Mouse (Mus musculus) limb, embryonic 10.5 days (tissue): Measurements from ENCODE around the gene Spon1. TPM values are rescaled to one million over a fixed set of nuclear protein-coding genes. Genes with fewer than 3 reads are reported as not detected.

Experiments used
- DNase-seq: peaks from one replicate; pipeline ENCODE4 v3.0.0-alpha.2; 2017; ENCODE audit warnings: low spot score
- H3K27ac ChIP-seq: fragments of 300-500 bp; sonication (generic); 2 replicates; pipeline ENCODE4 v1.5.1; 2016; ENCODE audit warnings: mild to moderate bottlenecking
- H3K27me3 ChIP-seq: fragments of 300-500 bp; sonication (generic); 2 replicates; pipeline ENCODE4 v1.6.1; 2016; ENCODE audit warnings: low read depth, mild to moderate bottlenecking; ENCODE audit not compliant: poor library complexity, severe bottlenecking
- H3K36me3 ChIP-seq: fragments of 300-500 bp; sonication (generic); 2 replicates; pipeline ENCODE4 v1.6.1; 2016; ENCODE audit warnings: mild to moderate bottlenecking, moderate library complexity
- H3K4me1 ChIP-seq: fragments of 300-500 bp; sonication (generic); 2 replicates; pipeline ENCODE4 v1.6.1; 2016
- H3K4me3 ChIP-seq: fragments of 300-500 bp; sonication (generic); 2 replicates; pipeline ENCODE4 v1.5.1; 2016; ENCODE audit warnings: mild to moderate bottlenecking, moderate library complexity
- H3K9me3 ChIP-seq: fragments of 300-500 bp; sonication (generic); replicated peaks from 2 replicates; pipeline ENCODE4 v1.6.1; 2016; ENCODE audit warnings: mild to moderate bottlenecking
- WGBS: fragments of 180-500 bp; shearing (Covaris S2); methylation state at CpG from one replicate; pipeline ENCODE4 v1.1.7; 2016; 5-methylcytosine and 5-hydroxymethylcytosine counted together
- polyA plus RNA-seq: library from polyadenylated mRNA; unstranded; fragments of >200 nt; fragmentation: Nextera tagmentation; extraction: Ambion mirVana; gene quantifications from 2 replicates; pipeline ENCODE4 v1.2.1, GENCODE M21; 2016

Gene Spon1
- polyA plus RNA-seq, 1 experiment from 2014 or later, result 3.2 TPM

DNA sequence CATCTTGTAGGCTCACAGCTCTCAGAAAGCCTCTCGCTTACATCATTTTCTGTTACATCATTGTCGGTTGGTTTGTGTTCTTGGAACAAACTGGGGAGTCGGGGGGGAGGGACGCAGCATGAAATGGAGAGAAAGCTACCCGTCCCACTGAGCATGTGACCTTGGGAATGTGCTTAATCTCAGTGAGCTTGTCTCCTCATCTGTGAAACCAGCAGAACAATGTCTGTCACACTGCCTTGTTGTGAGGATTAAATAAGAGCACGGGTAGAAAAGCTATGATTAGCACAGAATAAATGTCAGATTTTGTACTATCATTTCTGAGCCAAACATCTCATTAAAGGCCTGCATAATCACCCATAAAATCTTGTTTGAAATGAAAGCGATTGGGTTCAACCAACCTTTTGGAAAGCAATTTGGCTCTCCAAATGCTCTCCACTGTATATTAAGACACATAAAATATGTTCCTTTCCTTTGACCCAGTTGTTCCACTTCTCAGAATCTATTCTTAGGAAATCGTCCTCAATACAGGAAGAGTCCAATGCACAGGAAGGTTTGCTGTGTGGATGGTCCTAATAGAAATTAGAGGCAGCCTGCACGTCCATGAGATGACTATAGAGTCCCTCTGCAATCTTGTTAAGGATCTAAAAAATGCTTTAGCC is 195.2 kb downstream of the Spon1 start:
- H3K4me1 ChIP-seq, result no peaks in the 10 kb centered on the region
- no peaks in the 10 kb centered on the region for H3K27me3 ChIP-seq
- no peak for DNase-seq
- no peaks in the 10 kb centered on the region for H3K9me3 ChIP-seq
- H3K4me3 ChIP-seq, result no peak overlapping the region
- WGBS, result 88% methylated on average over 9 of the region's 9 CpGs
- no peaks in the 10 kb centered on the region for H3K36me3 ChIP-seq
- no peak overlapping the region for H3K27ac ChIP-seq

DNA sequence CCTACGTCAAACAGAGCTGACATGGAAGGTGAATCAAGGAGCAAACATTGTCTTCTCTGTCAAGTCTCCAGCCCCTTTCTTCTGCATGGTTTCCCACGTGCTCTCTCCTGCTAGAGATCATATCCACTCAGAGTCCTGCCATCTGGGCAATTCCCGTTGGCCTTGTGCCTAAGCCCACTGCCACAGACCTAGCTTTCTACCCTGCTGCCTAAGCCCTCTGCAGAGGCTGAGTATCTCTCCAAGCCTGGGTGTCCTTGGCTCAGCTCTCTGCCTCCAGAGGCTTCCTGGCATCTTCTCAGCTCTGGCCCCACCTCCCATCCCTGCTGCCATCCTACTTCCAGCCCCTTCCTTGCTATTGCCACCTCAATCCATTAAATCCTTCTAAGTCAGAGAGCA is 195.7 kb downstream of the Spon1 start:
- 80% methylated on average over 3 of the region's 3 CpGs for WGBS

DNA sequence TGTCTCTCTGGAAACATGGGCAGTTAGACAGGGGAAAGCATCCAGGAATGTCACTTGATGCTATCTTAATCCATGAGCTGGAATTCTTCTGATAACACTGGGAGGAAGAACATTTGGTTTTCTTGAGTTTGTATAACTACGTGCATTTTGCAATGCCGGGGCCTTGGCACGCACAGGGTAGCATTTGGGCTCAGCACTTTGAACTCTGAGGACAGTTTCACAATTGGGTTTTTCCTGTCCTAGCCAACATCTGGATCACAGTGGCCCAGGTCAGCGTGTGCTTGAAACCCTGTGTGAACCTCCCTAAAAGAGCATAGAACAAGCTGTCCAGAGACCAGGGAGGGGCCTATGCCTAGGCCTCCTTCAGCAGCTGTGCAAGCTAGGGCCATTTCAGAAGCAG is 196.3 kb downstream of the Spon1 start:
- Histone ChIP-seq H3K4me1 (no peaks in the 10 kb centered on the region), H3K36me3 (no peaks in the 10 kb centered on the region), H3K27me3 (no peaks in the 10 kb centered on the region), H3K9me3 (no peaks in the 10 kb centered on the region), H3K27ac (no peak overlapping the region), H3K4me3 (no peak overlapping the region)
- no peak for DNase-seq
- 78% methylated on average over 4 of the region's 4 CpGs for WGBS

More for the DNA sequence above, 195.7 kb downstream of the Spon1 start:
- Histone ChIP-seq H3K27ac (no peak overlapping the region), H3K4me1 (no peaks in the 10 kb centered on the region), H3K36me3 (no peaks in the 10 kb centered on the region), H3K4me3 (no peak overlapping the region), H3K27me3 (no peaks in the 10 kb centered on the region), H3K9me3 (no peaks in the 10 kb centered on the region)
- DNase-seq, result no peak

DNA sequence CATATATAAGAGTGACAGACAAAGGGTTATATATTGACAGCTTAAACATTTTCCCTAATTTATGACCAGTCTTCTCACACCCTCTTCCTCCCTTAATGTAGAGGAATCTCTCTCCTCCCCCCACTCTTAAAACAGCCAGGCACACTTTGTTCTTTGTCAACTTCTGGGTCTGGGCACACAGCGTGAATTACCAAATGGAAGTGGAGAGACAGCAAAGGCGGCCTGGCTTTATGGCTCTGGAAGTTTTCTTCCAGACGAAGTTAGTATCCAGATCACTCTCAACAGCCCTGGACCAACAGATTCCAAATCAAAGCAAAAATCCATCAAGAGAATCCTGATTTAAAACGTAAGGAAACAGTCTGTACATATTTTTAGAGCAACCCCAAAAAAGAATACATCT is 198.0 kb downstream of the Spon1 start:
- no peak for DNase-seq
- Histone ChIP-seq H3K9me3 (no peaks in the 10 kb centered on the region), H3K4me1 (no peaks in the 10 kb centered on the region), H3K27ac (no peak overlapping the region), H3K4me3 (no peak overlapping the region), H3K27me3 (no peaks in the 10 kb centered on the region), H3K36me3 (no peaks in the 10 kb centered on the region)
- WGBS, result 35% methylated on average over 4 of the region's 4 CpGs

DNA sequence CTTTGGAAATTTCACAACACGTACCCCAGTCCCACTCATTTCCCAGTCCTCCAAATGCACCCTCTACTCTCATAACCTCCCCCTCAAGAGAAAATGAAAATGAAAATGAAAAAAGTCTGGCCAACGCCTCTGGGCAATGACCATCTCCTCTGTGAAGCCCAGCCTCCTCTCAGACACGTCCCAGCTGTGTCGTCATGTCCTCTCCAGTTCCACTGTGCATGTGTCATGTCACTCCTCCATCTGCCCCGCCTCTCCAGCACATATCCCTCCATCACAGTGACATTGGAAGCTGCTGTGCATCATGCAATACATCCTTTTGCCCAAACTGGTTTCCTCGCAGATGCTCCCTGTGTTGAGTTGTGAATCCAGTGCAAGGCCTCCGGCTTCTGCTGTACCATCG is 199.8 kb downstream of the Spon1 start:
- 92% methylated on average over 8 of the region's 8 CpGs for WGBS
- no peak for DNase-seq
- no peaks in the 10 kb centered on the region for H3K4me1 ChIP-seq
- no peaks in the 10 kb centered on the region for H3K36me3 ChIP-seq
- no peaks in the 10 kb centered on the region for H3K9me3 ChIP-seq
- H3K27ac ChIP-seq, result no peak overlapping the region
- H3K27me3 ChIP-seq, result no peaks in the 10 kb centered on the region
- no peak overlapping the region for H3K4me3 ChIP-seq

DNA sequence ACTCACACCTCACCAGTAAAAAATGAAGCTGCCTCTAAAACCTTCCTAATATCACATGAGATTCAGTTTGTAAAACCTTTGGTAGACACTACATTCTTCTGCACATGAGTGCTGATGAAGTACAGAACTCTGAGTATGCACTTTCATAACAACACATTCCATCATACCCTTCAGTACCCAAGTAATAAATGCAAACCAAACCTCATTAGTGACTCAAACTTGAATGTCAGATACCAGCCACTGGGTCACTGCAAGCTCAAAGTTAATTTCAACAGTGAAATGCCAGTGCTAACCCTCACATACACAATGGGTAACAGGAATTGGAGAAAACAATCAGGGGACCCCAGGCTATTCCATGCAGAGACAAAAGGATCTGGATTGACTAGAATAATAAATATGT is 203.4 kb downstream of the Spon1 start:
- no peak overlapping the region for H3K4me3 ChIP-seq
- no peaks in the 10 kb centered on the region for H3K27me3 ChIP-seq
- H3K27ac ChIP-seq, result no peak overlapping the region
- H3K4me1 ChIP-seq, result no peaks in the 10 kb centered on the region
- peaks cover 5% of the 10 kb centered on the region; the same call in 1 of the 2 replicates for H3K9me3 ChIP-seq
- DNase-seq, result no peak
- H3K36me3 ChIP-seq, result no peaks in the 10 kb centered on the region

DNA sequence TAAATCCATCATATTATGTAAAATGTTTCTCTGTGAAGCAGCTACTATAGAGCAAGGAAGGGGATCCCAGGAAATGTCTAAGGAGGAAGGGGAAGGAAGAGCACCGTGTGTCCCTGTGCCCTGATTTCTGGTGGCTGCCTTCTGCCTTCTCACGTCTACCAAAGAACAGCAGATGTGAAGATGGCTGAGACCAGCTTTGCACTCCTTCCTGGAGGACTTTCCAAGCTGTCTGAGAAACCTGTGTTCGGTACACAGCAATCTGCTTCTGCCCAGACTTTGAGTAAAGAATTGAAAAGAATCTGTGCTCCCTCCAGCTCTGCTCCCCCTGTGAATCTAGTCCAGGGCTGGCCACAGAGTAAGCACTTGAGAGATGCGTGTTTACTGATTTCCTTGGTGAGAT is 206.7 kb downstream of the Spon1 start:
- H3K4me1 ChIP-seq, result peaks cover 5% of the 10 kb centered on the region; the same call in 1 of the 2 replicates
- 91% methylated on average over 4 of the region's 4 CpGs for WGBS
- H3K27ac ChIP-seq, result no peak overlapping the region
- no peaks in the 10 kb centered on the region for H3K27me3 ChIP-seq
- no peaks in the 10 kb centered on the region for H3K36me3 ChIP-seq
- no peak overlapping the region for H3K4me3 ChIP-seq
- H3K9me3 ChIP-seq, result peaks cover 5% of the 10 kb centered on the region; the same call in 1 of the 2 replicates
- no peak for DNase-seq

DNA sequence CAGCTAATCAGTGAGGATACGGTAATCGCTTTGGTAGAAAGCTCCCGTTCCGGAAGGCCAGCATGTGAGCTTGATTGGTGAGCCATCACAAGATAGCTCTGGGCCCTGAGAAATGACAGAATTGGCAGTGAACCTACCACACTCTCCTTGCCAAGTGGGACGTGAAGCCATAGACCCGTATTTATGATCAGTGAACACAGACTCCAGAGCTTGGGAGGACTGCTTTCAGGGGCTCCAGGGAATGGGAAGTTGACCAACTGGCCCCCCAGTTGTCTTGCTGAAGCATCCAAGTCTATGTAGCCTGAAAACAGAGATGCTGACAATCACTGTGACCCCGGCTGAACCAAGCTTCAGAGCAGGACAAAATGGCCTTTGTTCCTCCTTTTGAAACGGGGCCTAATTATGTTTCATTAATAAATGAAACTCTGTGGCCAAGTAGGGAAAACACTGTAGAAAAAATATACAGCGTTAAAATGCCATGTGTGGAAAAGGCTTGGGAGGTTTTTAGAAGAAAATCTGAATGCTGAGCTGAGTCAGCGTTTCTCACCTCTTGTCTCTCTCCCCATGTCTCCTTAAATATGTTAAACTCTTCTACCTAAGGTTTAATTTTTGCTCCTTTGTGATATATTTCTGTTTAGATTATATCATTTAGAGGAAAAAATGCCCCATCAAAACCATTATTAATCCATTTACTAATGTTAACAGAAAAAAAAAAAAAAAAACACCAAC is 220.8 kb downstream of the Spon1 start:
- no peak overlapping the region for H3K4me3 ChIP-seq
- no peak overlapping the region for H3K27ac ChIP-seq
- no peaks in the 10 kb centered on the region for H3K36me3 ChIP-seq
- no peaks in the 10 kb centered on the region for H3K4me1 ChIP-seq
- 92% methylated on average over 10 of the region's 10 CpGs for WGBS
- no peaks in the 10 kb centered on the region for H3K27me3 ChIP-seq
- DNase-seq, result no peak
- no peaks in the 10 kb centered on the region for H3K9me3 ChIP-seq

DNA sequence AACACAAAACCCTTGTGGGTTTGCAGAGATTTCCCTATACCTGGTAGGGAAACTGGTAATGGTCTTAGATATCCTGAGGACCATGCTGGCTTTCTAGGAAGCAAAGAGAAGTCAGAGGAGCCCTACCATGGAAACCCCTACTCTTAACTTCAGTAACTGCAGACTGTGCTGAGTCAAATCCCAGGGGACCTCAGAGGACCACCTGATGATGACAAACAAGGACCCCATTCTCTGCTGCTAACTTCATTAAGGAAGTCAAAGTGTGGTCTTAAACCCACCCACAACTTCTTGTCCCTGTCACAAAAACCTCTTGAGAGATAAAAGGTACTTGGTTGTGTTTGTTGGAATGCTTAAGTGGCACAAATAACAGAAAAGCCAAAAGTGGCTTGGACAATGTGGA is 222.4 kb downstream of the Spon1 start:
- DNase-seq, result no peak
- Histone ChIP-seq H3K36me3 (no peaks in the 10 kb centered on the region), H3K4me3 (no peak overlapping the region), H3K27me3 (no peaks in the 10 kb centered on the region), H3K4me1 (no peaks in the 10 kb centered on the region), H3K9me3 (no peaks in the 10 kb centered on the region), H3K27ac (no peak overlapping the region)

DNA sequence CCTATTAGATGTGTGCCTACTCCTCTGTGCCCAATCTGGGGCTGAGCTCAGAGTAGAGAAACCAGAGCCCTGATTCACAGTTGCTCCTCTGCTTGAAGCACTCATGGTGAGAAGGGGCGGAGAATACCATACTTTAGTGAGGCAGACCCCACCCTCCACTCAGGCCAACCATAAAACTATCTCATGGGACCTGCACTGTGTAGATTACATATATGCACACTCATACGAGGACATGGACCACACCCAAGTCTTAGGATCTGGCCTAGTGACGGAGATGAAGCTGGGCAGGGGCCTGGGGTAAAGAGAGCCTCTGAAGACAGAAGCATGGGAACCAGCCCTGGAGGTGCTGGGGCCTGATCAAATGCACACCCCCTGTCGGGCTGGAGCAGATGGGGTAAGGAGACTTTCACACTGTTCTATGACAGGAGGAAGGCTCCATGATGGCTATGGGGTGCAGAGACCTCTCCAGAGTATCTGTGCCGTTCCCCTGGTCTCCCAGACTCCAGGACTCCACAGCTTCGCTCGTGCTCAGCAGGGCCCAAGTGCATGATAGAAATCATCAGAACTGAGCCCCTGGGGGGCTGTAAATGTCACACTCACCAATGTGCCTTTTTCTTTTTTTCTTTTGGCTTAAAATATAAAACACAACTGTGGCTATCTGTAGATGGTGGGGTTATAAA is 232.0 kb downstream of the Spon1 start:
- H3K4me1 ChIP-seq, result no peaks in the 10 kb centered on the region
- H3K27ac ChIP-seq, result no peak overlapping the region
- WGBS, result 69% methylated on average over 7 of the region's 7 CpGs
- H3K36me3 ChIP-seq, result no peaks in the 10 kb centered on the region
- H3K4me3 ChIP-seq, result no peak overlapping the region
- H3K27me3 ChIP-seq, result no peaks in the 10 kb centered on the region
- H3K9me3 ChIP-seq, result no peaks in the 10 kb centered on the region
- no peak for DNase-seq

DNA sequence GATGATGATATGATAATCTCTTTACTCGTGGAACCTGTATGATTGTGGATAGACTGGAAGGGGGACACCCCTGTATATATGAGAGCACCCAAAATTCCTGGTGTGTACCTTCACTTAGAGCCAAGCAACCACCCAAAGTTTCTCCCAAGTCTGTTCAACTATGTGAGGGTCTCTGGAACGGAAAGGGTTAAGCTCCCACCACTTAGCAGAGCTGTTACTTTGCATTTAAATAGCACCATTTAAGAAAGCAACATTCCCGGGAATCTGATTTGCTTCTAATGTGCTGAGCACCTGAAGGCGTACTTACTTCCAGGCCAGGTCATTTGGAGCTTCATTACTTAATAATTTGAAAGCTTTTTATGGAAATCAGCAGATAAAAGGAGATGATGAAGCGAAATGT is 238.4 kb downstream of the Spon1 start:
- no peak overlapping the region for H3K27ac ChIP-seq
- 21% methylated on average over 5 of the region's 5 CpGs for WGBS
- H3K9me3 ChIP-seq, result no peaks in the 10 kb centered on the region
- no peaks in the 10 kb centered on the region for H3K36me3 ChIP-seq
- H3K4me1 ChIP-seq, result 0 out of 2 replicates have a peak, but pooled peaks cover 4% of the 10 kb centered on the region
- no peaks in the 10 kb centered on the region for H3K27me3 ChIP-seq
- no peak overlapping the region for H3K4me3 ChIP-seq
- DNase-seq, result no peak

DNA sequence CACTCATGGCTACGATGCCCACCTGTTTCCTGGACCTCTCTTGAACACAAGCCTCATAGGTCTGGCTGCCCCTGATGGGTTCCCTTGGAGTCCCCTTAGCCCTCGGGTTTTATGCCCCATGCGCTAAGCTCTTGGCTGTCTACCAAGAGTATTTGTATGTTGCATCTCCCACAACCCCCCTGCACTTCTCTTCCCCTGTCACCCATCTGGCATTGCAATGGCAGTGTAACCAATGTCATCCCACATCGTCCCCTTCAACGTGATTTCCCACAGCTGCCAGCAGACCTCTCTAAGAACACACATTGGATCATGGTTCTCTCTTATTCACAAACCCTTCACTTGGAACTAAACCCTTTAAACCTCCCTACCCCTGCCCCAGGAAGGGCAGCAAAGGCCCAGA is 239.7 kb downstream of the Spon1 start:
- Histone ChIP-seq H3K36me3 (no peaks in the 10 kb centered on the region), H3K4me1 (0 out of 2 replicates have a peak, but pooled peaks cover 4% of the 10 kb centered on the region), H3K9me3 (no peaks in the 10 kb centered on the region), H3K27ac (no peak overlapping the region), H3K27me3 (no peaks in the 10 kb centered on the region), H3K4me3 (no peak overlapping the region)
- DNase-seq, result no peak
- 75% methylated on average over 5 of the region's 5 CpGs for WGBS

DNA sequence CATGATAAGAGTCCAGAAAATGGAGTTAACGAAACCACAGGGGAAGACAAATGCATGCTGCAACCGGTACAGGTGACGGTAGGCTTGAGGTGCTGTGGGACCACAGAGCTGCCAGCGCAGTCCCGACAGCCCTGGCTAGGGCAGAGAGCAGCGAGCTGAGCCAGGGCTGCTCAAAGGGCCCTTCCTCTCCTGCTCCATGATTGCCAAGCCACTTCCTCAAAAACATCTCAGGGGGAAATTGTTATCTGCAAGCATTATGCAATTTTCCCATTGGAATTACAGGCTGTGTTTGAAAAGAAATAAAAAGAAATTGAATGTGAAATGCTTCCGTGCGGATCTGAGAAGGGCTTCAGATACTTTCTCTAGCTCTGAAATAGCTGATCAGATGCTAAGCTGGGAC is 240.7 kb downstream of the Spon1 start:
- Histone ChIP-seq H3K4me3 (no peak overlapping the region), H3K27ac (no peak overlapping the region), H3K27me3 (no peaks in the 10 kb centered on the region), H3K4me1 (0 out of 2 replicates have a peak, but pooled peaks cover 4% of the 10 kb centered on the region), H3K9me3 (no peaks in the 10 kb centered on the region), H3K36me3 (no peaks in the 10 kb centered on the region)
- WGBS, result 90% methylated on average over 8 of the region's 8 CpGs
- no peak for DNase-seq
